Mouse (Mus musculus): ENCODE measurements at regions not wholly inside any gene's neighbourhood (a gene's known extent, or its start where the extent isn't known, plus 50 kb on each side); places are given as distances from the start of the nearest gene placed in this dataset.

GRCm38 (mm10) chrX:47330969-47331368, 561.8 kb downstream of the Smarca1 start:
- DNase-seq: no peak

GRCm38 (mm10) chrX:47328817-47329216, 564.0 kb downstream of the Smarca1 start:
- DNase-seq: no peak

- no peak for DNase-seq
Observed at GRCm38 (mm10) chrX:47315810-47316209, 577.0 kb downstream of the Smarca1 start.

GRCm38 (mm10) chrX:47307140-47307539, 585.6 kb downstream of the Smarca1 start:
- no peak for DNase-seq

- no peak for DNase-seq
Observed at GRCm38 (mm10) chrX:47303547-47303946, 589.2 kb downstream of the Smarca1 start.

GRCm38 (mm10) chrX:47292548-47293147, 600.1 kb downstream of the Smarca1 start:
- peak; percentile 21 for DNase-seq

Measured in right cerebral cortex, postnatal 14 days (tissue).